Mouse (Mus musculus) megakaryocyte, adult 5-6 weeks (primary cell): ENCODE measurements around the gene Lrrc4c. TPM values are rescaled to one million over a fixed set of nuclear protein-coding genes. Genes with fewer than 3 reads are reported as not detected.

Experiments used
- ATAC-seq: 2 replicates; pipeline ENCODE4 v1.8.0; 2016; ENCODE audit warnings: mild to moderate bottlenecking, inconsistent platforms; ENCODE audit not compliant: poor library complexity, severe bottlenecking
- total RNA-seq, 2 experiments: library from RNA; stranded (forward) in 1 of 2; stranded (reverse) in 1 of 2; fragments of 153-499, 151-499 nt in 1 of 2; fragments of 221-1000, 200-1000 nt in 1 of 2; gene quantifications; 2 replicates each; pipeline versions ENCODE4 v1.2.3 to v1.2.4; 2015 to 2017

Lrrc4c gene
- total RNA-seq, 2 experiments from 2014 or later, result not detected

- ATAC-seq, result no peak
These were observed 191.0 kb downstream of the Lrrc4c start for GRCm38 (mm10) chr2:96508991-96509390.

GRCm38 (mm10) chr2:96537469-96537868 is 219.5 kb downstream of the Lrrc4c start:
- ATAC-seq, result no peak

GRCm38 (mm10) chr2:96547171-96547570 is 229.2 kb downstream of the Lrrc4c start:
- ATAC-seq, result no peak

GRCm38 (mm10) chr2:96573755-96574154 is 255.8 kb downstream of the Lrrc4c start:
- no peak for ATAC-seq

- ATAC-seq, result no peak
These were observed 259.7 kb downstream of the Lrrc4c start for GRCm38 (mm10) chr2:96577701-96578100.

- no peak for ATAC-seq
These were observed 262.3 kb downstream of the Lrrc4c start for GRCm38 (mm10) chr2:96580136-96580733.

- ATAC-seq, result no peak
These were observed 267.7 kb downstream of the Lrrc4c start for GRCm38 (mm10) chr2:96585665-96586064.

GRCm38 (mm10) chr2:96604801-96605200 is 286.8 kb downstream of the Lrrc4c start:
- ATAC-seq, result no peak

GRCm38 (mm10) chr2:96614121-96614520 is 296.2 kb downstream of the Lrrc4c start:
- ATAC-seq, result no peak

GRCm38 (mm10) chr2:96618691-96619205 is 300.8 kb downstream of the Lrrc4c start:
- no peak for ATAC-seq

GRCm38 (mm10) chr2:96667113-96667512 is 349.1 kb downstream of the Lrrc4c start:
- no peak for ATAC-seq

- no peak for ATAC-seq
These were observed 363.8 kb downstream of the Lrrc4c start for GRCm38 (mm10) chr2:96681806-96682205.

- no peak for ATAC-seq
These were observed 367.4 kb downstream of the Lrrc4c start for GRCm38 (mm10) chr2:96685328-96685727.

GRCm38 (mm10) chr2:96705004-96705403 is 387.0 kb downstream of the Lrrc4c start:
- no peak for ATAC-seq

- no peak for ATAC-seq
These were observed 389.9 kb downstream of the Lrrc4c start for GRCm38 (mm10) chr2:96707772-96708350.

GRCm38 (mm10) chr2:96714561-96714960 is 396.6 kb downstream of the Lrrc4c start:
- no peak for ATAC-seq

- ATAC-seq, result no peak
These were observed 399.4 kb downstream of the Lrrc4c start for GRCm38 (mm10) chr2:96717353-96717752.

GRCm38 (mm10) chr2:96723395-96723794 is 405.4 kb downstream of the Lrrc4c start:
- no peak for ATAC-seq

GRCm38 (mm10) chr2:96736081-96736480 is 418.1 kb downstream of the Lrrc4c start:
- no peak for ATAC-seq

- ATAC-seq, result no peak
These were observed 437.1 kb downstream of the Lrrc4c start for GRCm38 (mm10) chr2:96755066-96755465.

- ATAC-seq, result no peak
These were observed 439.7 kb downstream of the Lrrc4c start for GRCm38 (mm10) chr2:96757701-96758100.

GRCm38 (mm10) chr2:96763538-96763937 is 445.6 kb downstream of the Lrrc4c start:
- no peak for ATAC-seq

- no peak for ATAC-seq
These were observed 457.4 kb downstream of the Lrrc4c start for GRCm38 (mm10) chr2:96775376-96775775.
